8 mouse cellular contexts compared by ENCODE assay signal in genomic region chr8:92364776-92365240, GRCm38 (mm10). TPM values are rescaled to one million over a fixed set of nuclear protein-coding genes. Genes with fewer than 3 reads are reported as not detected.
DNase-seq lines count a peak whose midpoint lies in the region; ATAC-seq and TF ChIP-seq lines count a peak whose summit lies in the region.

No protein-coding gene starts in this region.

- WGBS in kidney, embryonic 16.5 days = 15% methylated on average over 20 of the region's 20 CpGs
- 20% methylated on average over 20 of the region's 20 CpGs for WGBS in hindbrain, embryonic 15.5 days
- 14% methylated on average over 20 of the region's 20 CpGs for WGBS in midbrain, embryonic 14.5 days

- ATAC-seq in kidney, embryonic 16.5 days (ENCODE audit: low FRiP score, low TSS enrichment) = no peak
- ATAC-seq in hindbrain, embryonic 15.5 days (ENCODE audit: low FRiP score, low read depth) = no peak
- ATAC-seq in midbrain, embryonic 14.5 days (ENCODE audit: low FRiP score, low TSS enrichment) = no peak

- intact Hi-C loops in gastrocnemius, adult 2 months (cut with DNase I) = loop anchor here (10.0 kb wide), 2 partner anchors 240 to 1050 kb away; partner anchors contain the start of genes Fto and Rpgrip1l

- peaks cover 14% of the 10 kb centered on the region for H3K4me1 ChIP-seq in kidney, embryonic 16.5 days (ENCODE audit: insufficient read depth, low read length)
- H3K4me1 ChIP-seq in hindbrain, embryonic 15.5 days (replicated peaks) = peaks cover 43% of the 10 kb centered on the region
- peaks cover 44% of the 10 kb centered on the region for H3K4me1 ChIP-seq in midbrain, embryonic 14.5 days (ENCODE audit: control insufficient read depth, insufficient read depth, low read length)

- H3K9ac ChIP-seq in kidney, embryonic 16.5 days (replicated peaks; ENCODE audit: low read length) = no peak overlapping the region
- H3K9ac ChIP-seq in hindbrain, embryonic 15.5 days = no peak overlapping the region
- H3K9ac ChIP-seq in midbrain, embryonic 14.5 days (replicated peaks; ENCODE audit: low read length) = peak overlapping the region; percentile 68

- no peak overlapping the region for H3K27ac ChIP-seq in kidney, embryonic 16.5 days (ENCODE audit: low read length)
- H3K27ac ChIP-seq in hindbrain, embryonic 15.5 days (replicated peaks) = peak overlapping the region; percentile 31
- peak overlapping the region; percentile 85 for H3K27ac ChIP-seq in midbrain, embryonic 14.5 days (replicated peaks; ENCODE audit: low read depth, low read length)
- no peak overlapping the region for H3K27ac ChIP-seq in gastrocnemius, adult 2 months

- DNase-seq in kidney, adult 9 months = no peak
- DNase-seq in embryo, embryonic 9.5 days (ENCODE audit: extremely low spot score) = peak; percentile 64
- DNase-seq in midbrain, embryonic 14.5 days = no peak
- no peak for DNase-seq in MN1 (ENCODE audit: low spot score)
- no peak for DNase-seq in cerebellum, adult 8-10 months
- no peak for DNase-seq in gastrocnemius, adult 2 months

- peak overlapping the region; percentile 40; the same call in 1 of the 2 replicates for H3K4me2 ChIP-seq in kidney, embryonic 16.5 days (replicated peaks; ENCODE audit: low read depth, low read length)
- peak overlapping the region; percentile 50 for H3K4me2 ChIP-seq in hindbrain, embryonic 15.5 days
- peak overlapping the region; percentile 70 for H3K4me2 ChIP-seq in midbrain, embryonic 14.5 days (ENCODE audit: low read length)

- H3K4me3 ChIP-seq in kidney, embryonic 16.5 days (ENCODE audit: low read length) = 0 out of 2 replicates have a peak overlapping the region, but pooled peaks have one; percentile 4
- H3K4me3 ChIP-seq in hindbrain, embryonic 15.5 days = peak overlapping the region; percentile 29
- peak overlapping the region; percentile 45 for H3K4me3 ChIP-seq in midbrain, embryonic 14.5 days (replicated peaks; ENCODE audit: low read depth, low read length)
- H3K4me3 ChIP-seq in gastrocnemius, adult 2 months = no peak overlapping the region

- peaks cover 88% of the 10 kb centered on the region for H3K27me3 ChIP-seq in kidney, embryonic 16.5 days (ENCODE audit: insufficient read depth, low read length)
- H3K27me3 ChIP-seq in hindbrain, embryonic 15.5 days = peaks cover 33% of the 10 kb centered on the region
- peaks cover 23% of the 10 kb centered on the region for H3K27me3 ChIP-seq in midbrain, embryonic 14.5 days (ENCODE audit: control insufficient read depth, insufficient read depth, low read length)

- H3K9me3 ChIP-seq in kidney, embryonic 16.5 days (ENCODE audit: low read length) = no peaks in the 10 kb centered on the region
- H3K9me3 ChIP-seq in hindbrain, embryonic 15.5 days = no peaks in the 10 kb centered on the region
- no peaks in the 10 kb centered on the region for H3K9me3 ChIP-seq in midbrain, embryonic 14.5 days (ENCODE audit: control insufficient read depth, low read length)

- no peaks in the 10 kb centered on the region for H3K36me3 ChIP-seq in kidney, embryonic 16.5 days (ENCODE audit: insufficient read depth, low read length)
- no peaks in the 10 kb centered on the region for H3K36me3 ChIP-seq in hindbrain, embryonic 15.5 days
- peaks cover 13% of the 10 kb centered on the region; the same call in 1 of the 2 replicates for H3K36me3 ChIP-seq in midbrain, embryonic 14.5 days (ENCODE audit: control insufficient read depth, insufficient read depth, low read length)

- TF ChIP-seq CTCF in gastrocnemius, adult 2 months (IDR thresholded peaks at IDR 0.05) = no peak

RNA-seq across cellular contexts. Expression of gene Irx5, which starts 7.4 kb away (rescaled TPM):
- polyA plus RNA-seq in kidney, embryonic 16.5 days (2015; fragmentation: Nextera tagmentation; extraction: Ambion mirVana) = 1.4 and 2.6 TPM in 2 replicates
- 16.0 and 24.2 TPM in 2 replicates for polyA plus RNA-seq in hindbrain, embryonic 15.5 days (2015; fragmentation: Nextera tagmentation; extraction: Ambion mirVana)
- polyA plus RNA-seq in midbrain, embryonic 14.5 days (2014; fragmentation: Nextera tagmentation; extraction: Ambion mirVana) = 30.7 and 32.2 TPM in 2 replicates
- not detected for total RNA-seq in gastrocnemius, adult 2 months (2021)

Comparison
In these comparisons a context has a peak if more than half of its experiments do, and no peak if none do; other contexts are left out.
1. H3K27ac ChIP-seq: peak in hindbrain, embryonic 15.5 days (single experiment) and midbrain, embryonic 14.5 days (single experiment); none in kidney, embryonic 16.5 days (single experiment) and gastrocnemius, adult 2 months (single experiment).
2. Peak in every context shown above with its lines, with median percentiles within 50 percentile points of each other: H3K4me2 ChIP-seq.